Mouse (Mus musculus) midbrain, embryonic 10.5 days (tissue): Measurements from ENCODE around the gene Cd93. TPM values are rescaled to one million over a fixed set of nuclear protein-coding genes. Genes with fewer than 3 reads are reported as not detected.

Source experiments
- DNase-seq: peaks from one replicate; pipeline ENCODE4 v3.0.0-alpha.2; 2017; ENCODE audit warnings: low spot score
- H3K27ac ChIP-seq: fragments of 300-500 bp; sonication (generic); replicated peaks from 2 replicates; pipeline ENCODE4 v1.5.1; 2016; ENCODE audit warnings: mild to moderate bottlenecking
- H3K27me3 ChIP-seq: fragments of 300-500 bp; sonication (generic); 2 replicates; pipeline ENCODE4 v1.6.1; 2016; ENCODE audit warnings: low read depth, mild to moderate bottlenecking; ENCODE audit not compliant: poor library complexity, severe bottlenecking
- H3K36me3 ChIP-seq: fragments of 300-500 bp; sonication (generic); 2 replicates; pipeline ENCODE4 v1.6.1; 2016; ENCODE audit warnings: mild to moderate bottlenecking, moderate library complexity
- H3K4me1 ChIP-seq: fragments of 300-500 bp; sonication (generic); 2 replicates; pipeline ENCODE4 v1.6.1; 2016
- H3K4me3 ChIP-seq: fragments of 300-500 bp; sonication (generic); 2 replicates; pipeline ENCODE4 v1.5.1; 2016; ENCODE audit warnings: mild to moderate bottlenecking, moderate library complexity
- H3K9me3 ChIP-seq: fragments of 300-500 bp; sonication (generic); replicated peaks from 2 replicates; pipeline ENCODE4 v1.6.1; 2016; ENCODE audit warnings: mild to moderate bottlenecking
- WGBS: fragments of 180-500 bp; shearing (Covaris S2); methylation state at CpG from one replicate; pipeline ENCODE4 v1.1.7; 2016; 5-methylcytosine and 5-hydroxymethylcytosine counted together
- polyA plus RNA-seq: library from polyadenylated mRNA; unstranded; fragments of >200 nt; fragmentation: Nextera tagmentation; extraction: Ambion mirVana; gene quantifications from 2 replicates; pipeline ENCODE4 v1.2.1, GENCODE M21; 2016

Cd93 gene
- 4.7 and 5.5 TPM in 2 replicates for polyA plus RNA-seq

DNA sequence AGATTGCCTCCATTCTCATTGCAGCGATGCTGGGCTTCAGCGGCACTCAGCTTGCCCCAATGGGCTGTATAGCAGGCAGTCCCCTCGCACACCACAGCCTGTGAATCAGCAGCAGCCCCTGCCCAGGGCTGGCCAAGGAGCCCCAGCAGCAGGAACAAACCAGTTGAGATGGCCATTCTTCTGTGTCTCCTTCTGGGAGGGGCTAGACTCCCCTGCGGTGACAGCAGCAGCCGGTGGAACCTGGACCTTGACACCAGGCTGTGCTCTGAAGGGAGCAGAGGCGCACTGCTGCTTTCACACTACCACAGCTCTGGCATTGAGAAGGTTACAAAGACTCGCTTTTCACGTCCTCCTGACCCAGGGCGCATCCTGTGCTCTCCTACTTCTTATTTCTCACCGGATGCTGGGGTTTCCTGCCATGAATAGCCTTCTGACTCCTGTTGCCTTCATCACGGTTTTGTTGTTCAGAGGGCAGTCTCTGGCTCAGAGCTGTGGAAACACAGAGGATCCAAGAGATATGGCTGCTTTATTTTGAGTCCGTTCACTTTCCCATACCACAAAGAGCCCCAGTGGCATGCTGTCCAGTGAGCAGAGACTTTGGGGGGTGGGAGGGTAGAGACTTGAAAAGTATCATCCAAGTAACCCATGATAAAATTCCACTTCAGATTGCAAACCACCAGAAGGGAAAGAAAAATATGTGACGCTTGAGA is at the start of gene Cd93:
Cd93 (minus strand) TSS at position 315 of the 710 bp plus-strand sequence.
- Histone ChIP-seq H3K4me1 (0 out of 2 replicates have a peak, but pooled peaks cover 4% of the 10 kb centered on the region), H3K27me3 (no peaks in the 10 kb centered on the region), H3K4me3 (peak within 1 kb of the TSS; percentile 26; the same call in 1 of the 2 replicates), H3K36me3 (no peaks in the 10 kb centered on the region), H3K9me3 (no peaks in the 10 kb centered on the region), H3K27ac (peak within 1 kb of the TSS; percentile 57)
- 63% methylated on average over 13 of the region's 13 CpGs for WGBS
- peak; percentile 14 for DNase-seq

DNA sequence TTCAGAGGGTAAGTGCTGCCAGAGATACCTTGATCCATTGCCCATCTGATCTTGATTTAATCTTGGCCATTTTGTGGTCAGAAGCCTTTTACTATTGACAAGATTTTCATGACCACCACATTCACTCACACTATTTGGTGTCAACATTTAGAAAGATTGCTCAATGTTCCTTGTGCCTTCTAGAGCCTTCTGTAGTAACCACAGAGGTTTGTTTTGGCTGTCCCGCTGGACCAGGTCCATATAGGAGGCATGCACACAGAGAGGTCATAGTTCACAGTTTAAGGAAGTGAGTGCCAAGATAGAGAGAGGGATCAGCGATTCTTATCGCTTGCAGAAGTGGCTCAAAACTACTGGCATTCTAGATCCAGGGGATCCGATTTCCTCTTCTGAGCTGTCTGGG is 48.7 kb upstream of the Cd93 start:
- WGBS, result 88% methylated on average over 4 of the region's 4 CpGs
- no peaks in the 10 kb centered on the region for H3K9me3 ChIP-seq
- DNase-seq, result no peak

DNA sequence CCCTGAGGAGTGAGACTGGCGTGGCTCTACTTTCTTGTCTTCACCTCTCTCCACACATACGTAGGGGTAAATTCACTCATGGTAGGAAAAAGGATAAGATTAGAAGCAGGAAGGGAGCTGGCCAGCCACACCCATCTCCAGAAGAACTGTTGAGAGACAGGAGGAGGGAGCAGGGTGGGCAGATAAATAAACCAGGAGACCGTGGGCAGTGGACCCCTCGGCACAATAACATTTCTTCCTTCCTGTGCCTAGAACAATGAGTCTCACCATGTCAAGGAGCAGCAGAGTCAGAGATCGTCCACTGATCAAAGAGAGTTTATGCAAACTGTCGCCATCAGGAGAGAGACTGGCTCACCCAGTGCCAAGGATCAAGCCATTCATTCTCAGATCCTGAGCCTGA is 46.8 kb upstream of the Cd93 start:
- Histone ChIP-seq H3K4me1 (no peaks in the 10 kb centered on the region), H3K9me3 (no peaks in the 10 kb centered on the region), H3K36me3 (no peaks in the 10 kb centered on the region), H3K27me3 (no peaks in the 10 kb centered on the region), H3K4me3 (no peak overlapping the region), H3K27ac (no peak overlapping the region)
- 64% methylated on average over 6 of the region's 6 CpGs for WGBS
- no peak for DNase-seq

More for the DNA sequence above, 48.7 kb upstream of the Cd93 start:
- Histone ChIP-seq H3K36me3 (no peaks in the 10 kb centered on the region), H3K4me1 (no peaks in the 10 kb centered on the region), H3K27me3 (no peaks in the 10 kb centered on the region), H3K27ac (no peak overlapping the region), H3K4me3 (no peak overlapping the region)

DNA sequence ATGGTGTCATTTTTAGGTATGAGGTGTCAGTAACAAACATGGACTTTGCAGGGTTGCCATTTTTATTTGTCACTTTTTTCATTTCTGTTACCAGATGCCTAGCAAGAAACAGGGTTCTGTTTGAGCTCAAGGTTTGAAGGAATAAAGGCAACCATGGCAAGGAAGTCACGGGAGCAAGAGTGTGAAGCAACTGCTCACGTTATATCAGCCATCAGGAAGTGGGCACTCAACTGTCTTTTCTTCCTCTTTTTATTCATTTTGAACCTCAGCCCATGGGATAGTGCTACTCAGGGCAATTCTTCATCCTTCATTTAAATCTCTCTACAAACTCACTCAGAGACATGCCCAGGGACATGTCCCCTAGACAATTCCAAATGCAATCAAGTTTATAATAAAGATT is 45.5 kb upstream of the Cd93 start:
- H3K4me3 ChIP-seq, result no peak overlapping the region
- WGBS, result 91% methylated on average over 2 of the region's 2 CpGs
- no peaks in the 10 kb centered on the region for H3K36me3 ChIP-seq
- H3K27me3 ChIP-seq, result no peaks in the 10 kb centered on the region
- no peaks in the 10 kb centered on the region for H3K4me1 ChIP-seq
- no peak overlapping the region for H3K27ac ChIP-seq
- no peak for DNase-seq
- H3K9me3 ChIP-seq, result no peaks in the 10 kb centered on the region

DNA sequence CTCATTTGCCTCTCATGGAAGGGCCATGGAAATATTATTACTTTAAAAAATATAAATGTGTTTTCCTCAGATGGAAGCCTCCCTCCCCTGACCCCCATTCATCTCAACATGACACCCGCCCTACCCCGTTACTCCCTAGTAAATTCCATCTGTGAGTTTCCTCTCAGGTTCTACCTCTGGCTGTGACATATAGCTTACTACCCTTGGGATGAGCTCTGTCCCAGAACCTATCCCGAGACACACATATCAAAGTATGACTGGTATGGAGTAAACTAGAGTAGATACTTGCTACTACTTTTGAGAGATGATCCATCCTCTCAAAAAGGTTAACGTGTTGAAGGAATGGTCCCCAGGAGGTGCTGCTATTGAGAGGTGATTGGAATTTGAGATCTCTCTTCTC is 42.2 kb upstream of the Cd93 start:
- H3K4me3 ChIP-seq, result no peak overlapping the region
- no peaks in the 10 kb centered on the region for H3K9me3 ChIP-seq
- H3K36me3 ChIP-seq, result no peaks in the 10 kb centered on the region
- 91% methylated on average over 4 of the region's 4 CpGs for WGBS
- H3K4me1 ChIP-seq, result no peaks in the 10 kb centered on the region
- H3K27ac ChIP-seq, result no peak overlapping the region
- H3K27me3 ChIP-seq, result no peaks in the 10 kb centered on the region
- DNase-seq, result no peak

DNA sequence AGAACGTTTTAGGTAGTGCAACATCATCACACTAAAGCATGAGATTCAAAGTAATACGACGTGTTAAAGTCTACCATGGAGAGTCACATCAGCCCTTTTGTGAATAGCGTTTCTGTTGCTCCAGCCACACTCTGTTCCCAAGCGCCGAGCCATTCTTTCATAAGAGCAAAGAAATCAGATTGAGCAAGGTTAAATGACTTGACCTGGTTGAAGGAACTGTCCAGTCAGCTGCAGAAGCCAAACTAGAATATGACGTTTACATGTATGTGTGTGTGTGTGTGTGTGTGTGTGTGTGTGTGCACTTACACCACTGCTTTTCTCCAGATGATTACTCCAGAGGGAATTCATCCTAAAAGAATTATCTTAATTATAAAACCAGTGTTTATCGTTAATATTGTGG is 37.0 kb upstream of the Cd93 start:
- H3K27me3 ChIP-seq, result no peaks in the 10 kb centered on the region
- peaks cover 15% of the 10 kb centered on the region for H3K4me1 ChIP-seq
- 92% methylated on average over 8 of the region's 8 CpGs for WGBS
- H3K27ac ChIP-seq, result no peak overlapping the region
- no peak for DNase-seq
- H3K36me3 ChIP-seq, result no peaks in the 10 kb centered on the region
- H3K9me3 ChIP-seq, result no peaks in the 10 kb centered on the region
- no peak overlapping the region for H3K4me3 ChIP-seq

DNA sequence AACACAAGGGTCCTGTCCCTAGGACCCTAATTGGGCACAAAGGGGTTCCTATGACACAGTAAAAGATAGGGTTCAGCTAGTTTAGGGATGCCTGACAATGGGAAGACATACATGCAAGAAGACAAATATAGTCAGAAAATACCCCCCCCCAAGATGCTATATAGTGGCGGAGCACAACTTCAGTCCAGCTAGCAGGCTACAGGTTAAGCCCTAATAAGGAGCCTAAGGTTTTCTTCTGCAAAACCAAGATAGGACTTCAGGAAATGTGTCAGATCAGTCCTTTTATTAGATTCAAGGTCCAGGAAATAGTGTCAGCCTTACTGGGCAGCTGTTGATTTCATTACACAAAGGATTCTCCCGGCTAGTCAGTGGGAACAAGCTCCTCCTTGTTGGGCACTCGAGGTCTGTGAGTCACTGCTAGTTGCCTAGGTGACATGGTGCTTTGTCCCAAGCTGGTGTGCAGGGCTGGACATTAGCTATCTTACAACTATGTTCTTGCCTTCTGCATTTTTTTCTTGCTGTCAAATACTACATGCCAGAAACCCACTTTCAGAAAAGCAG is 34.9 kb upstream of the Cd93 start:
- Histone ChIP-seq H3K27me3 (no peaks in the 10 kb centered on the region), H3K27ac (peak overlapping the region; percentile 73), H3K4me3 (no peak overlapping the region), H3K4me1 (peaks cover 15% of the 10 kb centered on the region), H3K9me3 (no peaks in the 10 kb centered on the region), H3K36me3 (no peaks in the 10 kb centered on the region)
- 34% methylated on average over 3 of the region's 3 CpGs for WGBS
- peak; percentile 56 for DNase-seq

DNA sequence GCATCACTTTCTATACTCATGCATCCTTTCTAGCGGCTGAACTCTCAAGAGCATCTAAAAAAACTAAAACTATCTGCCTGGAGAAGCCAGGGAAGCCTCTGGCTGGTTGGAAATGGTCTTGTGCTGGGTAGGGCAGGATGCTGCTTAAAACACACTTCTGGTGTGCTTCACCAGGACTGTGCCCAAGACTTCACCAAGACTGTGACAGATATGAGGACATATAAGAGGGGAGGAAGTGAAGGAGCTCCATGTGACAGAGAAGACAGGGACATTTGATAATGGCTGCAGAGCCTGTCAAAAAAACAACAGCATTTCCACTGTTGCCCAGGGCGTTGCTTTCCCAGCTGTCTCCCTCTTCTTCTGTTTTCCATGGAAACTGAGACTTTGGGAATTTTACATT is 34.0 kb upstream of the Cd93 start:
- Histone ChIP-seq H3K4me1 (peaks cover 15% of the 10 kb centered on the region), H3K36me3 (no peaks in the 10 kb centered on the region), H3K9me3 (no peaks in the 10 kb centered on the region), H3K27ac (0 out of 2 replicates have a peak overlapping the region, but pooled peaks have one; percentile 43), H3K27me3 (no peaks in the 10 kb centered on the region), H3K4me3 (no peak overlapping the region)
- 83% methylated on average over 2 of the region's 2 CpGs for WGBS
- DNase-seq, result no peak

DNA sequence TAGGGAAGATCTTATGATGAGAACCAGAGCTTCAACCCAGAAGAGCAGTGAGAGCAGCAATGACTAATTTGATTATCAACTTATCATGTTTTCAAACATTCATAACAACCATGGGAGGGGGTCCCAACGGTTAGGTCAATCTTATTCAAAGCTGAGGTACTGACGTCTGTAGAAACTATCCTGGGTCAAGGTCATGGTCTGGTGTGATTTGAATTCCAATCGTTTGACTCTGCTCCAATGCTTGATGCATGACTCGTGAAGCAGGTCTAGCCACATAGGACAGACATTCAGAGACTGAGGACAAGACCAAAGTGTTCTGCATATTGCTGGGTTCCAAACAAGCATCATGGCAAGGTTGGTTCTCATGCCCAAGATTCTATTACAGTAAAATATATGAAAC is 33.2 kb upstream of the Cd93 start:
- DNase-seq, result no peak
- H3K4me3 ChIP-seq, result no peak overlapping the region
- H3K27me3 ChIP-seq, result no peaks in the 10 kb centered on the region
- H3K36me3 ChIP-seq, result no peaks in the 10 kb centered on the region
- WGBS, result 76% methylated on average over 4 of the region's 4 CpGs
- H3K9me3 ChIP-seq, result no peaks in the 10 kb centered on the region
- H3K4me1 ChIP-seq, result peaks cover 15% of the 10 kb centered on the region
- H3K27ac ChIP-seq, result no peak overlapping the region

DNA sequence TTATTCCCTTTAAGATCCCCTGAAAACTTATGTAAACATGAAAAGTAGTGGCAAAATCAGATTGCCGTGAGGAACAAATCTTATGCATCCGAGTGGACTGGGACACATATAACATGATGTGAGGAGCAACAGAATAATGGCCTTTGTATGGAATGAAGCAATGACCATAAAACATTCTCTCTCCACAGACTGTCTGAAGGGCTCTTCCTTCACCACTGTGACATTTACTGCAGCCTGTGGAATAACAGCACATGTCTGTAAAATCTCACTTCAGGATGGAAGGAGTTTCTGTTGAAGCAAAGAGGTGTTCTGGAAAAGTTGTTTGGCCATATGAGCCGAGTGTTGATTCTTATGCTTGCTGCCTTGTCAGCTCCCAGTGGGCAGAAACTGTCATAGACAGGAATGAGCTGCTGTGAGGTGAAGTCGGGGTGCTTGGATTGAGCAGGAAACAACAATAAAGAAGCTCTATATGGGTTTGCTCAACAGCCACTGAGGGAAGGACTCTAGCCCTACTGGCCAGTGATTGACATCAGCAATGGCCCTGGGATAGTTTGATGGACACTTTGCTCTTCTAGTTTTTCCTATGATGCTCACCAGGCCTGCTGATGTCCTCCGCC is 32.6 kb upstream of the Cd93 start:
- Histone ChIP-seq H3K27me3 (no peaks in the 10 kb centered on the region), H3K9me3 (no peaks in the 10 kb centered on the region), H3K36me3 (no peaks in the 10 kb centered on the region), H3K27ac (no peak overlapping the region), H3K4me1 (peaks cover 15% of the 10 kb centered on the region), H3K4me3 (no peak overlapping the region)
- 82% methylated on average over 5 of the region's 5 CpGs for WGBS
- DNase-seq, result no peak

DNA sequence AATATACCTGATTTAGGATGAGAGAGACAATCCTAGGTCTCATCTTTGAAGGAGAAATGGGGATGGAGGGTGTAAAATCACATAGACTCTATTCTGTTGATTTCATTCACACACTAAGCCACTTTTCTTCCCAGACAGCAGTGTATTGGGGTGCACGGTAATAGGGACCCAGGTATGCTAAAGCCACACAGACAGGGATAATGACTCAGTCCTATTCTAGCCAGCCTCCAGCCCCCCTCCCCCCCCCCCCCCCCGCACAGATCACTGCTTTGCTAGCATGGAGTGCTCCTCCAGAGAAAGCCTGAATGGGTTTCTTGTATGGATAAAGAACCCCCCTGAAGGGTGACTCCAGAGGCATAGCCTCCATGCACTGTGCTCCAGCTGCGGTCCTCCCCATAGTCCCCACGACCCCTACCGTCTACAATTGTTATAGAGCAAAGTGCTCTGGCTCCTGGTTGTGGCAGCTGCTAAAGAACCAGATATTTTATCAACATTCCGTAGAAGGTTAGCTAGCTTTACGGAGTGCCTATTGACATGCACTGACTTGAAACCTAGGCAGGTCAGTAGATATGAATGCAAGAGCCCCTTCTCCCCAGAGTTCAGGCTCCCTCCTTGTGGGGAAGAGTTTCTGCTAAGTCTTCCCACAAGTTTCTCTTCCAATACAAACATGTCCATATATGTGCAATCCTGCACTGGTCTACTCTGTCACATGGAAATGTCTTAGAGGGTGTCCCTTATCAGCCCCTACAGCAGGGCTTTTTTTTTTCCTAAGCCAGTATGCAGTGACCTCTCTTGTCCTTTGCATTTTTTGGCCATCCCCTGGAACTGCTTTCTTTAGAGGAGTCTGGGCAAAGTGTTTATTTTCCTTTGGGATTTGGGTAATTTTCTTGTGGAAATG is 26.2 kb upstream of the Cd93 start:
- WGBS, result 43% methylated on average over 6 of the region's 7 CpGs
- Histone ChIP-seq H3K36me3 (no peaks in the 10 kb centered on the region), H3K4me1 (peaks cover 9% of the 10 kb centered on the region), H3K27ac (no peak overlapping the region), H3K9me3 (no peaks in the 10 kb centered on the region), H3K4me3 (no peak overlapping the region), H3K27me3 (no peaks in the 10 kb centered on the region)
- DNase-seq, result no peak

DNA sequence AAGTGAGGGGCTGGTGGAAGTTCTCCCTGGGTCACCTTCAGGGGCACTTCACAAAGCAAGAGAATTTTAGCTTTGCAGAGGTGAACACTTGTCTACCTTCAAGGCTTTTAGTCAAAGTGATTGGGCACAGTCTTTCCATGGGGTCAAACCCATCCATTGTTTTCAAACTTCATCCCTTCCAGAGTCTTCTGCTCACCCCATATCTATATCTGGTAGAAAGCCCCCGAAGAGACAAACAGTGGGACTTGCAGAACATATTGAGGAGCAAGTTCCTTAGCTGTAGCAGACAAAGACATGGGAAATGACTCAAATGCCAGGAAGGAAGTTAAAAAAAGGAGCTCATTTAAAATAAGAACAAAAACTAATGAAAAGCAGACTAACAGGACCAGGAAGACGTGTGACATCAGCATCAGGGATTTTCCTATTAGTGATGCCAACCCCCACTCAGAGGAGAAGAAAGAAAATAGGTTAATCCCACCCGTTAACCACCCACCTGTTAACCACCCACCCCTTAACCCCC is 24.6 kb upstream of the Cd93 start:
- peaks cover 9% of the 10 kb centered on the region for H3K4me1 ChIP-seq
- 76% methylated on average over 3 of the region's 3 CpGs for WGBS
- no peaks in the 10 kb centered on the region for H3K27me3 ChIP-seq
- H3K36me3 ChIP-seq, result no peaks in the 10 kb centered on the region
- no peak overlapping the region for H3K27ac ChIP-seq
- DNase-seq, result no peak
- no peaks in the 10 kb centered on the region for H3K9me3 ChIP-seq
- H3K4me3 ChIP-seq, result no peak overlapping the region
